Mouse (Mus musculus) layer of hippocampus, postnatal 14 days (tissue): ENCODE data around the gene Tsc22d3. TPM values are rescaled to one million over a fixed set of nuclear protein-coding genes. Genes with fewer than 3 reads are reported as not detected.
"Not testable (repeated sequence)": the region's sequence is repeated elsewhere in the genome, so short reads cannot be mapped to it uniquely, and the experiment has no call there.

Source experiments
- DNase-seq, 2 experiments: peaks; one replicate each; pipeline ENCODE4 v3.0.0; 2021 to 2022; ENCODE audit warnings: low spot score in 2 of 2, mixed read lengths in 1 of 2
- total RNA-seq, 2 experiments: library from RNA; stranded (reverse); gene quantifications; 2 replicates each; pipeline ENCODE4 v1.2.3; 2021

Tsc22d3 gene
- total RNA-seq, 2 experiments from 2014 or later: 126 to 133 TPM

DNA sequence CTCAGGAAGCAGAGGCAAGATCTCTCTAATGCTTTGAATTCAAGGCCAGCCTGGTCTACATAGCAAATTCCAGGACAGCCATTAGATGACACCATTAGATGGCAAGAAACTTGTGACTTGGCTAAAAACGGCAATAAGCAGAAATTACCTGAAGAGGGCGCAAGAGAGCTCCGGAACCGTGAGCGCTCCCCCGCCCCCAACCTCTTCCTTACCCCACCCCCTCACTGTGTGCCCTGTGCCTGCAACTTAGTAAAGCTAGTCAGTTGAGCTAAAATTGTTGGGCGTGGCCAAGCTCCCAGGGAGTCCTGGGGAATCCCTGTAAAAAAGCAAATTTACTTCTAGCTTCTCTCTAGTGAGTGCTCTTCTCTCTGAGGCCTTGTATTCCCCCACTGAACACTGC is 96.6 kb downstream of the Tsc22d3 start:
- peak; percentile 19 to 41 for DNase-seq

DNA sequence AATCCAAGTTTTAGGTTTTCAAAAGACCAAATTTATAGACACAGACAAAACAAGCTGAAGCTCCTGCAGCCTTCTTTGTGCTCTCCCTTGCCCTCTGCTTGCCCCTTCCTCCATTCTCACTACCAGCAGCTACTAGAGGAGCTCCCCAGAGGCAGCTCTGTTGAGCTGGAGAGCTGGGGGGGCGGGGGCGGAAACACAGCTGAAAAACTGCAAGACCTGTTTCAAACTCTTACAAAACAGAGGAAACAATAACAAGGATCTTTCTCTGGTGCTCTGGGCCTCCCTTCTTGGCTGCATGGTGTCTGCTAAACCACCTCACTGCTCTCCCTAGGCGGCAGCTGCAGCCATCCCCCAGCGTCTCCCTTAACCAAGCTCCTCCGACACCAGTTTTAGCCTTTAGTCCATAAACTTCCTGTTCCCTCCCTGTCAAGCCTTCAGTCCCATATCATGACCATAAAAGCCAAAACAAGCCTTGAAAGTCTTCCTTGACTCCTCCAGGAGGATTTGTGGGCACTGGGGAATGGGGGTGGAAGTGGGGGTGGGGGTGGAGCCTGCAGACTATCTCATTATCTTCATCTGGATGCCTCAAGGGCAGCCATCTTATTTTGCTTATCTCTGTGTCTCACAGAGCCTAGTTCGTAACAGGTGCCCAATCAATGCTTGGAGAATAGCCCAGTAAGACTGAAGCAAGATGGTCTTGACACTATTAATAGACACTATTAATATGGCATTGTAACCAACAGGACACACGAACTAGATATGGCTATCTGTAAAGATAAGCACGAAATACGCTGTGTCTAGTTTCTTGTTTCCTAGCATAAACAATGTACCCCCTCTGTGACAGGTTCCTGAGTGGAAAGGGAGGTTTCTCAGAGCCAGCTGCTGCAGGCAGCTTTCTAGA is 98.8 kb downstream of the Tsc22d3 start:
- no peak for DNase-seq

DNA sequence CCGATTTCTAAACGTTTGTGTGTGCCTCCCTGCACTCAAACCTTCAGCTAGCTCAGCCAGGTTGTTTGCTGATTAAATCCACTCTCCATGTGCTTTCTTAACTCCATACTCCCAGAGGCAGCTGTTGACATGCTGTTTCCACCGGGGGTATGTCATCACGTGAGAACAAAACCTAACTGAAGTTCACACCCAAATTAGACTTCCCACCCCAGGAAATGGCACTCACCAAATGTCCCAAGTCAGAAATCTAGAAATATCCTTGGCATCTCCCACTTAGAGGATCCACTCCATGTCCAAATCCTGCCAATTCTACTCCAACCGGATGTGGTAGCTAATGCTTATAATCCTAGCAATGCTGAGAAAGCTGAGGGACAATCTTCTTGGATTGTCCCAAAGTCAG is 100.2 kb downstream of the Tsc22d3 start:
- DNase-seq: no peak

DNA sequence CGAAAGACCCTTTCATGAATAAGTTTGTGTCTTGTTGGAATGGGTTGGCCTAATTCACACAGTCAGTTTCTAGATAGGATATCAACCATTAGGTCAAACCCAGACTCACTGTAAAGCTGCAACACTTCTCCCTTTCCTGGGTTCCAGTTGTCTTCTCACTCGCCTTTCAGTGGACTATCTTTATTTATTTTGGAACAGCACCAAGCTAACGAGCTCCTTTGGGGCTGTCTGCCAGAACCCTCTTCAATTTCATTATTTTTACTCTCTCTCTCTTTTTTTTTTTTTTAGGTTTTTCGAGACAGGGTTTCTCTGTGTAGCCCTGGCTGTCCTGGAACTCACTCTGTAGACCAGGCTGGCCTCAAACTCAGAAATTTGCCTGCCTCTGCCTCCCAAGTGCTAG is 102.0 kb downstream of the Tsc22d3 start:
- DNase-seq: not testable (repeated sequence)

DNA sequence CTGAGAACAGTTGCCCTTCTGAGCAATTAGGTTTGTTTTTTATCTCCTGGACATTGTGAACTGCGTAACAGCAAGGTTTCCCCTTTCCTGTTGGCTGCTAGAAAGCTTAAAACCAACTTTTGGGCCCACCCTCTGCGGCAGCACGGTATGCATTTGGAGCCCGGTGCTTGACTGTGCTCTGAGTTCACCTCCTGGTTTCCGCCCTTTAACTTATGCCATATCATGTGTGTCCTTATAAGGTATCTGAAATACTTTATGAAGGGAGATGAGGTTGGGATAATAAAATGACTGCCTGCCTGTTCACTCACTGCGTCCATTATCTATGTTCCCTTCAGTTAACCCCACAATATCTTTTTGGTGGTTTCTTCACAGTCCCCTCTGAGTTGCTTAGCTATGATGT is 106.3 kb downstream of the Tsc22d3 start:
- DNase-seq: no peak

DNA sequence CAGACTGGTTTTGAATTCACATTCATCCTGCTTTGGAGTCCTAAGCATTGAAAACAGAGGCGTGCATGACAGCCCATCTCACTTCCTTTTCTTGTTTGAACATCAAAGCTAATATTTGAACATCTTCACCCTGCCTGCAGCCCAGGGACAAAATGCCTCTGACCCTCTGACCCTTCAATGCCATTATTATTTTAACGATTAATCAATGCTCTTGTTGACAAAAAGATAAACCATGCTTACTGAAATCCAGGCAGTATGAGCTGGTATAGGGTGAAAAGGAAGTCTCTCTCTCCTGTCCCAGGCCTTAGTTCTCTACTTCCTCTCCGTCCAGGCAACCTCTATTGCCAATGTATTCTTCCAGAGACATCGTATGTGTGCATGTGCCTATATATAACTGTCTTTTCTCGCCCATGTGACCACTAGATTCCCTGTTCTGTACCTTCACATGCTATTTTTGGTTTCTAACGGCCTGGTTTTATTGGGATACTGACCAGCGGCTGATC is 106.9 kb downstream of the Tsc22d3 start:
- DNase-seq: no peak

DNA sequence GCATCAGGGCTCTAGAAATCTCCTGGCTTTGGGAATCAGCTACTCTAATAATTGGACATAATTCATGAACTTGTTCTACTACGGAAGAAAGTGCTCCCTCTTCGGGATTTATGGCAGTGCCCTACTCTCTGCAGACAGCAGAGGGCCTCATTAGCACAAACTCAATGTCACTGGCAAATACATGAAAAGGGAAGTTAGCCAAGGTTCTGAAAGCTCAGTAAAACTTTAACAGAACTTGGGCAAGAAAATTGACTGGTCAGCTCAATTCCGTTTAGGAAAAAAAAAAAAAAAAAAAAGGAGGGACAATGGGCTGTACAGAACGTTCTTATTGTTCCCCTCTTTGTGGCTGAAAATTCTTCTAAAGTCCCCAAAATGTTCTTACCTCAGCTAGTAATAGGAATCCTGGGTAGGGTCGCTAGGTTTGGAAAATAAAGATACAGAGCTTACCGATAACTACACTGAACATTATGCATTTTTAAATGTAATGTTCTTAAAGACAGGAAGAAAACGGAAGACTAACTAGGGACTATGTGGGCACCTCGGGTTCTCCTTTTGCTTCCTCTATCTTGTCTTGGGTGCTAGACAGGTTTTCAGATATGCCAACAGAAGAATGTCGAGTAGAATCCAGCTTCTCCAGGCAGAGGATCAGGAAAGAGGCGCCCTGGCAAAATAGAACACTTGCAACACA is 108.4 kb downstream of the Tsc22d3 start:
- peak; percentile 14 to 56 for DNase-seq

DNA sequence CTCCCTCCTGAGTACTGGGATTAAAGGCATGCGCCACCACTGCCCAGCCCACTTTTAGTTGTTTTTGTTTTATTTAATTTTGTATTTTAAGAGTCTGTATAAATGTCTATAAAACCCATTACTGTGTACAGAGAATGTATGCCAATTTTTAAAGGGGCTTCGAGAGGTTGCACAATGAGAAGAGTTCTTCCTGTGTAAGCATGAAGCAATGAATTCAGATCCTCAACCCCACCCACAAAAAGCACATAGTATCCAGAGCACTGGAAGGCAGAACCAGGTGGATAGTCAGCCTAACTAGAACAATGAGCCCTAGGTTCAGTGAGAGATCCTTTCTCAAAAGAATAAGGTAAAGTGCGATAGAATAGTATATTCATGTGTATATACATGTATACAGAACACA is 110.3 kb downstream of the Tsc22d3 start:
- no peak for DNase-seq

Other genes with a start within 250 kb of the Tsc22d3 start
- 10 to 100 TPM; 58.7 to 66.4 TPM for gene Prps1, start 144.0 kb downstream of the Tsc22d3 start, total RNA-seq
- 10 to 100 TPM; 17.5 to 22.6 TPM for gene Mid2, start 63.9 kb upstream of the Tsc22d3 start, total RNA-seq
- not detected for gene Tex13b, start 212.8 kb upstream of the Tsc22d3 start, total RNA-seq